Mouse (Mus musculus) heart, postnatal 0 days (tissue): ENCODE results near the gene Neu1. TPM values are rescaled to one million over a fixed set of nuclear protein-coding genes. Genes with fewer than 3 reads are reported as not detected.
"Not testable (repeated sequence)": the region's sequence is repeated elsewhere in the genome, so short reads cannot be mapped to it uniquely, and the experiment has no call there.

ENCODE experiments used
- ATAC-seq: fragments of 200-750 bp; cut with Nextera tagmentation; 2 replicates; pipeline ENCODE4 v1.8.0; 2017; ENCODE audit warnings: low read depth, moderate number of reproducible peaks, moderate library complexity; ENCODE audit not compliant: insufficient read depth
- DNase-seq: peaks from one replicate; pipeline ENCODE4 v3.0.0-alpha.2; 2016; ENCODE audit warnings: low spot score
- H3K27ac ChIP-seq: fragments of 300-500 bp; sonication (generic); 2 replicates; pipeline ENCODE4 v1.5.1; 2014; ENCODE audit warnings: low read depth, mild to moderate bottlenecking
- H3K27me3 ChIP-seq: fragments of 300-500 bp; sonication (generic); 2 replicates; pipeline ENCODE4 v1.6.1; 2014; ENCODE audit warnings: low read length, mixed read lengths; ENCODE audit not compliant: control insufficient read depth, insufficient read depth
- H3K36me3 ChIP-seq: fragments of 300-500 bp; sonication (generic); replicated peaks from 2 replicates; pipeline ENCODE4 v1.6.1; 2014; ENCODE audit warnings: low read length, mixed read lengths; ENCODE audit not compliant: control insufficient read depth, insufficient read depth
- H3K4me1 ChIP-seq: fragments of 300-500 bp; sonication (generic); 2 replicates; pipeline ENCODE4 v1.6.1; 2014; ENCODE audit warnings: antibody characterized with exemption; ENCODE audit not compliant: control insufficient read depth, insufficient read depth
- H3K4me2 ChIP-seq: fragments of 300-500 bp; sonication (generic); 2 replicates; pipeline ENCODE4 v1.6.1; 2014; ENCODE audit warnings: low read depth, mild to moderate bottlenecking, low read length, moderate library complexity
- H3K4me3 ChIP-seq: fragments of 300-500 bp; sonication (generic); 2 replicates; pipeline ENCODE4 v1.5.1; 2014; ENCODE audit warnings: low read depth, low read length
- H3K9ac ChIP-seq: fragments of 300-500 bp; sonication (generic); replicated peaks from 2 replicates; pipeline ENCODE4 v1.6.1; 2014; ENCODE audit warnings: low read depth, low read length, mixed read lengths
- H3K9me3 ChIP-seq: fragments of 300-500 bp; sonication (generic); replicated peaks from 2 replicates; pipeline ENCODE4 v1.6.1; 2016; ENCODE audit warnings: low read length; ENCODE audit not compliant: control insufficient read depth
- CTCF ChIP-seq: IDR thresholded peaks from 2 replicates; pipeline ENCODE4 v1.5.1; 2016; ENCODE audit warnings: antibody characterized with exemption, control low read depth, low read depth
- EP300 ChIP-seq: IDR thresholded peaks from 2 replicates; pipeline ENCODE4 v1.6.1; 2016; ENCODE audit warnings: antibody characterized with exemption, low read depth
- WGBS: fragments of 180-500 bp; shearing (Covaris S2); extraction: QIAGEN DNeasy Blood & Tissue Kit; methylation state at CpG from one replicate; pipeline ENCODE4 v1.1.7; 2014; 5-methylcytosine and 5-hydroxymethylcytosine counted together
- polyA plus RNA-seq: library from polyadenylated mRNA; unstranded; fragments of >200 nt; fragmentation: Nextera tagmentation; extraction: Ambion mirVana; gene quantifications from 2 replicates; pipeline ENCODE4 v1.2.1, GENCODE M21; 2015
- total RNA-seq: library from RNA; depleted of rRNA; stranded (reverse); fragments of >200 nt; gene quantifications from 2 replicates; pipeline ENCODE4 v1.2.3, GENCODE M21; 2014; ENCODE audit warnings: low replicate concordance

Neu1 gene
- total and polyA plus RNA-seq, 2 experiments from 2014 or later, result 19.5 to 79.2 TPM

- Histone ChIP-seq H3K4me2 (peak overlapping the region; percentile 81), H3K9ac (peak overlapping the region; percentile 93), H3K4me3 (peak overlapping the region; percentile 97), H3K27me3 (no peaks in the 10 kb centered on the region), H3K9me3 (no peaks in the 10 kb centered on the region), H3K36me3 (peaks cover 23% of the 10 kb centered on the region), H3K27ac (peak overlapping the region; percentile 97), H3K4me1 (peaks cover 19% of the 10 kb centered on the region)
- ATAC-seq, result no peak
- 4% methylated on average over 4 of the region's 47 CpGs for WGBS
- TF ChIP-seq CTCF (no peak), EP300 (no peak)
- DNase-seq, result no peak
Measured at GRCm38 (mm10) chr17:34898706-34899052, 32.4 kb upstream of the Neu1 start.

- Histone ChIP-seq H3K4me1 (peaks cover 16% of the 10 kb centered on the region), H3K9ac (peak overlapping the region; percentile 93), H3K9me3 (no peaks in the 10 kb centered on the region), H3K27me3 (no peaks in the 10 kb centered on the region), H3K4me3 (peak overlapping the region; percentile 97), H3K27ac (peak overlapping the region; percentile 97), H3K4me2 (peak overlapping the region; percentile 81), H3K36me3 (peaks cover 29% of the 10 kb centered on the region)
- no peak for TF ChIP-seq CTCF
- TF ChIP-seq EP300, result no peak
- DNase-seq (no peak), ATAC-seq (no peak)
- WGBS, result under 1% methylated on average over 38 of the region's 45 CpGs
Measured at GRCm38 (mm10) chr17:34899053-34899889, 31.8 kb upstream of the Neu1 start.

GRCm38 (mm10) chr17:34899890-34900243 lies 31.2 kb upstream of the Neu1 start:
- DNase-seq (peak; percentile 52), ATAC-seq (no peak)
- H3K4me1 ChIP-seq, result peaks cover 15% of the 10 kb centered on the region
- peaks cover 35% of the 10 kb centered on the region for H3K36me3 ChIP-seq
- H3K4me3 ChIP-seq, result peak overlapping the region; percentile 97
- TF ChIP-seq CTCF (no peak), EP300 (no peak)
- H3K4me2 ChIP-seq, result peak overlapping the region; percentile 81
- no peaks in the 10 kb centered on the region for H3K9me3 ChIP-seq
- peak overlapping the region; percentile 93 for H3K9ac ChIP-seq
- WGBS, result 8% methylated on average over 5 of the region's 5 CpGs
- H3K27ac ChIP-seq, result peak overlapping the region; percentile 97
- H3K27me3 ChIP-seq, result no peaks in the 10 kb centered on the region

GRCm38 (mm10) chr17:34900826-34901225 lies 30.2 kb upstream of the Neu1 start:
- Histone ChIP-seq H3K36me3 (peaks cover 45% of the 10 kb centered on the region), H3K4me1 (peaks cover 12% of the 10 kb centered on the region)
- not testable (repeated sequence) for H3K4me2 ChIP-seq, DNase-seq, ATAC-seq, H3K9me3 ChIP-seq, H3K4me3 ChIP-seq, H3K27me3 ChIP-seq, H3K9ac ChIP-seq, H3K27ac ChIP-seq

- not testable (repeated sequence) for DNase-seq, H3K4me2 ChIP-seq, H3K27ac ChIP-seq, ATAC-seq, H3K9me3 ChIP-seq, H3K4me3 ChIP-seq, H3K27me3 ChIP-seq, H3K9ac ChIP-seq
- 88% methylated on average over 8 of the region's 10 CpGs for WGBS
- peaks cover 12% of the 10 kb centered on the region for H3K4me1 ChIP-seq
- H3K36me3 ChIP-seq, result peaks cover 56% of the 10 kb centered on the region
Measured at GRCm38 (mm10) chr17:34901948-34902347, 29.1 kb upstream of the Neu1 start.

GRCm38 (mm10) chr17:34902895-34903294 lies 28.2 kb upstream of the Neu1 start:
- DNase-seq, result no peak
- ATAC-seq, result no peak
- Histone ChIP-seq H3K27me3 (no peaks in the 10 kb centered on the region), H3K9me3 (no peaks in the 10 kb centered on the region), H3K4me2 (no peak overlapping the region), H3K4me1 (peaks cover 5% of the 10 kb centered on the region), H3K36me3 (peaks cover 66% of the 10 kb centered on the region), H3K27ac (no peak overlapping the region), H3K9ac (no peak overlapping the region), H3K4me3 (no peak overlapping the region)
- TF ChIP-seq CTCF (no peak), EP300 (no peak)
- WGBS, result 94% methylated on average over 9 of the region's 9 CpGs
